Mouse (Mus musculus): Measurements from ENCODE around the gene Olfr125.

Olfr125 gene

GRCm38 (mm10) chr17:37832649-37833048 lies at the start of gene Olfr125:
Gene Olfr125, plus strand, starts transcription at chr17:37832949.
- DNase-seq (ENCODE audit: low spot score), result no peak

GRCm38 (mm10) chr17:37793229-37793628 lies 39.5 kb upstream of the Olfr125 start, which contains the start of gene Olfr123:
Gene Olfr123, plus strand, starts transcription at chr17:37793529.
- DNase-seq (ENCODE audit: low spot score), result no peak

GRCm38 (mm10) chr17:37799588-37799987 lies 33.2 kb upstream of the Olfr125 start, which contains the start of gene Olfr124:
Gene Olfr124, plus strand, starts transcription at chr17:37799888.
- DNase-seq (ENCODE audit: low spot score), result no peak

GRCm38 (mm10) chr17:37847183-37847582 lies 14.4 kb downstream of the Olfr125 start, which contains the start of gene Olfr126:
Gene Olfr126, plus strand, starts transcription at chr17:37847483.
- DNase-seq (ENCODE audit: low spot score), result no peak

- no peak for DNase-seq (ENCODE audit: low spot score)
Observed at GRCm38 (mm10) chr17:37863901-37864300, 31.2 kb downstream of the Olfr125 start.

- DNase-seq (ENCODE audit: low spot score), result no peak
Observed at GRCm38 (mm10) chr17:37869676-37870205, 37.0 kb downstream of the Olfr125 start.

- DNase-seq (ENCODE audit: low spot score), result no peak
Observed at GRCm38 (mm10) chr17:37873830-37874229, 41.1 kb downstream of the Olfr125 start.

Measured in layer of hippocampus, adult 11-12 months (tissue).